Mouse (Mus musculus): ENCODE data around the gene Lsp1.
A peak's percentile ranks its signal among the peaks of the same experiment; 100 is the strongest.

Gene Lsp1

GRCm38 (mm10) chr7:142460636-142461077, at the start of gene Lsp1:
Gene Lsp1 (plus strand): TSS chr7:142460809.
- DNase-seq (ENCODE audit: low read depth, low spot score): no peak

DNA sequence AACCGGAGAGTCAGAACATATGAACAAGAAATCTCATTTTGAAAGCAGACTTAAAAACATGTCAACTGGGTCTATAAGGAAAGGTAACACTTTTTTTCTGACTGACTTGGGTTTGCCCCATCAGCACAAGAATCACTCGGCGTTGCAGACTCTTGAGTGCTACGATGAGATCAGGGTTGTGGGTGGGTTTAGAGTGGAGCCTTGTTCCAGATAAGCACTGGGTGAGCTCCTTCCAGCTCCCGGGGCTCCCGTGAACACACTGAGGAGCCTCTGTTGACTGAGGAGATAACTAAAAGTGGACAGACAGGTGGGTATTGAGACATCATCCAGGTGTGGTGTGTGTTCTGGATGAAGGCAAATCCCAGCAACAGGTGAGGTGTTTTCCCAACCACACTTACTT, 47.3 kb upstream of the Lsp1 start:
- DNase-seq (ENCODE audit: low read depth, low spot score): no peak

DNA sequence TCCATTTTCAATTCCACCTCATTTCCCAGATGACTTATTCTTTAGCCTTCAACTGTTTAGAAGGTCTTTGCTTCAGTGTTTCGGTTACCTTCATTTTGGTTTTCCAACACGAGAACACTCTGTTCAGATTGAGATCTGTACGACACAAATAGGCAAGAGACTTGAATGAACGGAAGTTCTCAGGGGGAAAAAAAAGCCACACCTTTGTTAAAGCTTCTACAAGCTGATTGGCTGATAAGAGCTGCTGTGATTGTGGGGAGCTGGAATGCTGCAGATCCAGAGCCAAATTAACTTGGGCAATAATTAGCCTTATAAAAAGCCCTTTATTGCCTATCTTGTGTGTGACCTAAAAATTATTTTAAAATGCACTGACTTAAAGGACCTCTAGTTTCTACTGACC, 45.3 kb upstream of the Lsp1 start:
- DNase-seq (ENCODE audit: low read depth, low spot score): no peak

DNA sequence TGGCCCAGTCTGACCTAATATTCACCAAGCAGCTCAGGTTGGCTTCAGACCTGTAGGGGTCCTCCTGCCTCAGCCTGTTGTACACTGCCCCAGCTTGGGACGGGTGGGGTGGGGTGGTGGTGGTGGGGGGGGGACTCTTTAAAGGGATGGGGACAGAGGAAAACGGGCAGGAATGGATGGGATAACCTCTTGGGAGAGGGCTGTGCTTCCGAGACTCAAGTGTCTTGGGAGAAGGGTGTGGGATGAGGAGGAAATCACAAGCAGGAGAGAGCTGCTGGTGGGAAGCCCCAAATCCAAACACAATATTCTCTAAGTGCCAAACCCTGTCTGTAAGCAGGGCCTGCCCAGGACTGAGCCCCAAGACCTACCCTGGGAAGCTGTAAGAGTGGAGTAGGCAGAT, 44.4 kb upstream of the Lsp1 start:
- no peak for DNase-seq (ENCODE audit: low read depth, low spot score)

DNA sequence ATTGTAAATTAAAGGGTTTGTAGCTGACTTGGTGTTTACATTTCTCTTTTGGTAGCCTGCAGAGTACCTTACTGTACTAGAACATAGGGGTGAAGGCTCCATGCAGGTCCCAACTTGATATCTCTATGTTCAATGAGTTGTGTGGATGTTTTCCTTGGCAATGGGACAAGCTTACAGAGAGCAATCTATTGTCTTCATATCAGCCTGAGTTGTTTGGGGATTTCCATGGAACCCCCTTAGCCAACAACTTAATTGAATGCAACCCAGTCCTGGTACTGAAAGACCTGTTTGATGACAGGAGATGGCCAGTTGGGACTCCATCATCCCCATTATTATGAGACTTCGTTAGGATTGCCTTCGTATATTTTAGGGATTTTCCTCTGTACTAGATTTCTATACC, 42.6 kb upstream of the Lsp1 start:
- no peak for DNase-seq (ENCODE audit: low read depth, low spot score)

GRCm38 (mm10) chr7:142418679-142419078, 41.9 kb upstream of the Lsp1 start:
- DNase-seq (ENCODE audit: low read depth, low spot score): no peak

DNA sequence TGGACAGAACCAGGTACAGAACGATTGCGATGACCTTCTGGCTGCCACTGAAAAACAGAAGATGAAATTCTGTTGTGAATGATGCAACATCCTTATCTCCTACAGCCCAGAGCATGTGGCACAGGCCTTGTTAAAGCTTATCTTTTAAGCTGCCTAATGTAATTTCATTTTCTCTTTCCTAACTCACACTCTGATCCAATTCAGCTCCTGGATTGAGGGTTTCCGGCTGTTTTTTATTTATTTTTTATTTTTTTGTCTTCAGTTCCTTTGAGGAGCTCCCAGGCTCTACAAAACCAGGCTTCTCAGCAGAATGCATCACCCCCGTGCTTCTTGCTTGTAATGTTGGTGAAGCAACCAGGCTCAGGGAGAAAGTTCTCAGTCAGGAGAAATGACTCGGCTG, 40.7 kb upstream of the Lsp1 start:
- no peak for DNase-seq (ENCODE audit: low read depth, low spot score)

GRCm38 (mm10) chr7:142421826-142422225, 38.8 kb upstream of the Lsp1 start:
- DNase-seq (ENCODE audit: low read depth, low spot score): no peak

- DNase-seq (ENCODE audit: low read depth, low spot score): no peak
These were observed 34.9 kb upstream of the Lsp1 start for GRCm38 (mm10) chr7:142425641-142426213.

DNA sequence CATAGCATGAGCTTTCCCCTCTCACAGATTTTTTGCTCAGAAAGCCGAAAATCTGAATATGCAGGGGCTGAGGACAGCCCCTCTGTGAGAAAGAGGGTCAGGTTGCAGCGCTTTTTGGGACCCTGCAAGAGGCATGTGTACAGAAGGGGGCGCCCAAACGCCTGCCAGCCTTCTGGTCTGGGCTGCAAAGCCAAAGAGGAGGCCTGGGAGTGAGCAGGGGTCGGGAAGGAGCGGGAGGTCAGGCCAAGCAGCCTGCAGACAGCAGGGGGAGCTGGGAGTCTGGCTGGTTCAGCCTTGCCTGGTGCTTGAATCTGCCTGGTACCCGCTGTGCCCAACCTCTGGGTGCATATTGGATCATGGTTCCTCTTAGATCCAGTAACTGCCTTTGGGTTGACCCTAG, 32.4 kb upstream of the Lsp1 start:
- no peak for DNase-seq (ENCODE audit: low read depth, low spot score)

GRCm38 (mm10) chr7:142430160-142430678, 30.4 kb upstream of the Lsp1 start:
- DNase-seq (ENCODE audit: low read depth, low spot score): no peak

- DNase-seq (ENCODE audit: low read depth, low spot score): no peak
These were observed 29.5 kb upstream of the Lsp1 start for GRCm38 (mm10) chr7:142431106-142431505.

DNA sequence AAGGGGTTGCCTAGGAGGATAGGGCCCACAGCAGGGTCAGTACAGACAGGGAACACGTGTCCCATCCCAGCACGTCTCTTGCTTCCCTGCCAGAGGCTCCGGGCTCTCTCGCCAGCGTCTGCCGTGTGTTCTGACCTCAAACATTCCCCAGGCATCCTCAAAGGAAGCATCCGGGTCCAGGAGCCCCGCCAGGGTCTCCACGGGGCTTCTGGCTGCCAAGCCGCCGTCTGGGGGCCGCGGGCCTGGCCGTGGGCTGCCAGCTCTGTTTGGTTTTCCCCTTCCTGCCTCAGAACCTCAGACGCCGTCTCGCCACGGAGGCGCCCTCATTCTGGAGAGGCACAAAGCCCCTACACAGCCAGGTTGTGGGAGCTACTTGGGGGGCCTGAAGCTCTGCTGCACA, 27.0 kb upstream of the Lsp1 start:
- no peak for DNase-seq (ENCODE audit: low read depth, low spot score)

DNA sequence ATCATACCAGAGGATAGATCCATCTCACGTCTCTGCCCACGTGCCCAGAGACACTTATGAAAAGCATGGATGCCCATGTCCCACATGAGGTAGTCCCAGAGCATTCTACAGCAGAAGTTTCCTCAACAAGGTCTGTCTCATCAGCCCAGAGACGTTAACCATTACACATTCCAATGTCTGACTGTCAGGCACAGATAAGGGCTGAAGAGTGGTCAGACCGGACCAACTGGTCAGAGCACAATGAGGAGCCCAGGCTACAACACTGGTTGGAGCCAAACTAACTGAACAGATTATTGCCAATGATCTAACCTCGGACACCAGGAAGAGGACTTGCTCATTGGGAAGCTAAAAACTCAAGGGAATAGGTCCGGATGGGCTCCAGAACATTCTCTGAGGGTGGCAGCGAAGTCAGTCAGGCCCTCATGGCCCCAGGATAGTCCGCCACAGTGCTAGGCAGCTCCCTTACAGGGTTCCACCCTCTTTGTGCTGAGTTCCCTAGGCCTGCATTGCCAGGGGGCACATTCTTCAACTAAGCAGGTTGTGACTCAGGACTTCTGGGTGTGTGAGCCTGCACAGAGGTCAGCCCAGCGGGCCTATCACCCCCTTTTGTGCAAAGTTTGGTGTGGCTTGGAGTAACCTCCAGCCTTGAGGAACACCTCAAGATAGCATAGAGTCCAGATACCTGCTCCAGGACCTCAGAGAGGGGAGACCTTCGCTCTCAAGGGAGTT, 26.3 kb upstream of the Lsp1 start, which contains the start of gene Syt8:
Gene Syt8, plus strand, starts transcription at position 714 of the 729 bp plus-strand sequence.
- no peak for DNase-seq (ENCODE audit: low read depth, low spot score)

DNA sequence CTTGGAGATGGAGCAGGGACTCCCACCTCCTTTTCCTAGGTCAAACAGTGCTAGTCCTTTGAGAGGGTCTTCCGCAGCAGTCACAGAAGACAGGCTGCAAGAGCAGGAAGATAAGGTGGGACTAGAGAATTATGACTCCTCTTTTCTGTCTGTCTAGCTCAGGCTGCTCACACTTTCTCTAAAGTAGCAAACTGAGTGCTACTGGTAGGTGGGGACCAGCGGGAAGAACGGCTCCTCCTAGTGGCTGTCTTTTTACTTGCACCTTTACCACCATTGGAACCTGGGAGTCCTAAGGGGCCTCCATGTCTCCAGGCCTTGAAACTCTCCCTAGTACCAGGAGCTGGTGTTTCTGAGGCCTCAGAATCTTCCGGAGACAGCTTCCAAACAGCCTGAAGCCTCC, 25.1 kb upstream of the Lsp1 start:
- DNase-seq (ENCODE audit: low read depth, low spot score): peak; percentile 28

DNA sequence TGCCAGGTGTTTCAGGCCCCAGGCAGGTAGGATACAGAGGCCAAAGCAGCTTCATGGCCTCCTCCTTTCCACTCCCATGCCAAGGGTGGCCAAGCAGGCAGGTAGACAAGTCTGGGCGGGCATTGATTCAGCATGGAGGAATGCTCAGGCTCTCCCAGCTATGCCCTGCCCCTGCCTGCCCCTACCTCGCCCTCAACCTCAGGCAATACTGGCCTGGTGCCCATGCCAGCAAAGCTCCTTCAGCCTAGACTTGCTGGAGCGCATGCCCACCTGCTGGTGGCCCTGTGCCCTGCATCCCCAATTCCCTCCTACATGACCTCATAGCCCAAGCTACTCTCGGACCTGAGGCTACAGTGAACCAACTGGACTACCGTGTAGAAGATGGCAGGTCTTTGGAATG, 23.3 kb upstream of the Lsp1 start:
- no peak for DNase-seq (ENCODE audit: low read depth, low spot score)

- DNase-seq (ENCODE audit: low read depth, low spot score): no peak
These were observed 20.6 kb upstream of the Lsp1 start for GRCm38 (mm10) chr7:142439966-142440365.

GRCm38 (mm10) chr7:142440657-142441114, 19.9 kb upstream of the Lsp1 start:
- no peak for DNase-seq (ENCODE audit: low read depth, low spot score)

GRCm38 (mm10) chr7:142441585-142441984, 19.0 kb upstream of the Lsp1 start, which contains the start of gene Tnni2:
Gene Tnni2 (plus strand): TSS chr7:142441808.
- no peak for DNase-seq (ENCODE audit: low read depth, low spot score)

GRCm38 (mm10) chr7:142442081-142442907, 18.3 kb upstream of the Lsp1 start:
- no peak for DNase-seq (ENCODE audit: low read depth, low spot score)

GRCm38 (mm10) chr7:142442908-142443420, 17.6 kb upstream of the Lsp1 start:
- DNase-seq (ENCODE audit: low read depth, low spot score): no peak

DNA sequence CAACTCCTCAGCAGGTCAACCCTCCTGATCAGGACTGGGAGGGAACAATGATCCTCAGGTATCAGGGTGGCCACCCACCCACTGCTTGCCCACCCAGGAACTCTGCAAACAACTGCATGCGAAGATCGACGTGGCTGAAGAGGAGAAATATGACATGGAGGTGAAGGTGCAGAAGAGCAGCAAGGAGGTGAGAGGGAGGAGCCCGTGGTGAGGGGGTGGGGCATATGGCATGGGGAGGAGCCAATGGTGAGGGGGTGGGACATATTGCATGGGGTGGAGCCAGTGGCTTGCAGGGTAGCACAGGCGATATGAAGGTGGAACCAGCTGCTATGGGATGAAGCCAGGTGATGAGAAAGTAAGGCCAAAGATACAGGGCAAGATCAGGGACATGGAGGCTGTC, 17.1 kb upstream of the Lsp1 start:
- DNase-seq (ENCODE audit: low read depth, low spot score): no peak
